Mouse (Mus musculus): ENCODE results near the gene Klhl22.

The Klhl22 gene

GRCm38 (mm10) chr16:17831781-17832180 is 72.4 kb downstream of the Klhl22 start:
- in situ Hi-C loops (cut with MboI; ENCODE audit: low sequenced_read_pairs), result no loop called here

GRCm38 (mm10) chr16:17832821-17833220 is 73.4 kb downstream of the Klhl22 start, which contains the start of gene B830017H08Rik:
TSS of gene B830017H08Rik (plus strand) at chr16:17833121.
- in situ Hi-C loops (cut with MboI; ENCODE audit: low sequenced_read_pairs), result no loop called here

- in situ Hi-C loops (cut with MboI; ENCODE audit: low sequenced_read_pairs), result no loop called here
Observed at GRCm38 (mm10) chr16:17833321-17833680, 73.9 kb downstream of the Klhl22 start.

GRCm38 (mm10) chr16:17833681-17834399 is 74.4 kb downstream of the Klhl22 start:
- in situ Hi-C loops (cut with MboI; ENCODE audit: low sequenced_read_pairs), result no loop called here

- in situ Hi-C loops (cut with MboI; ENCODE audit: low sequenced_read_pairs), result no loop called here
Observed at GRCm38 (mm10) chr16:17834543-17834942, 75.1 kb downstream of the Klhl22 start.

- in situ Hi-C loops (cut with MboI; ENCODE audit: low sequenced_read_pairs), result no loop called here
Observed at GRCm38 (mm10) chr16:17835481-17835880, 76.1 kb downstream of the Klhl22 start.

- in situ Hi-C loops (cut with MboI; ENCODE audit: low sequenced_read_pairs), result no loop called here
Observed at GRCm38 (mm10) chr16:17838051-17838450, 78.6 kb downstream of the Klhl22 start, which contains the start of gene Car15. TSS of gene Car15 (minus strand) at chr16:17838364.

GRCm38 (mm10) chr16:17839976-17840375 is 80.6 kb downstream of the Klhl22 start:
- in situ Hi-C loops (cut with MboI; ENCODE audit: low sequenced_read_pairs), result no loop called here

- in situ Hi-C loops (cut with MboI; ENCODE audit: low sequenced_read_pairs), result no loop called here
Observed at GRCm38 (mm10) chr16:17842437-17842836, 83.0 kb downstream of the Klhl22 start.

Measured in CH12F3 (cell line).